Mouse (Mus musculus): ENCODE measurements around the gene Ifit3. TPM values are rescaled to one million over a fixed set of nuclear protein-coding genes. Genes with fewer than 3 reads are reported as not detected.
"Not testable (repeated sequence)": the region's sequence is repeated elsewhere in the genome, so short reads cannot be mapped to it uniquely, and the experiment has no call there.

Ifit3 gene
- total RNA-seq, 2 experiments from 2014 or later = 4.0 to 4.5 TPM

DNA sequence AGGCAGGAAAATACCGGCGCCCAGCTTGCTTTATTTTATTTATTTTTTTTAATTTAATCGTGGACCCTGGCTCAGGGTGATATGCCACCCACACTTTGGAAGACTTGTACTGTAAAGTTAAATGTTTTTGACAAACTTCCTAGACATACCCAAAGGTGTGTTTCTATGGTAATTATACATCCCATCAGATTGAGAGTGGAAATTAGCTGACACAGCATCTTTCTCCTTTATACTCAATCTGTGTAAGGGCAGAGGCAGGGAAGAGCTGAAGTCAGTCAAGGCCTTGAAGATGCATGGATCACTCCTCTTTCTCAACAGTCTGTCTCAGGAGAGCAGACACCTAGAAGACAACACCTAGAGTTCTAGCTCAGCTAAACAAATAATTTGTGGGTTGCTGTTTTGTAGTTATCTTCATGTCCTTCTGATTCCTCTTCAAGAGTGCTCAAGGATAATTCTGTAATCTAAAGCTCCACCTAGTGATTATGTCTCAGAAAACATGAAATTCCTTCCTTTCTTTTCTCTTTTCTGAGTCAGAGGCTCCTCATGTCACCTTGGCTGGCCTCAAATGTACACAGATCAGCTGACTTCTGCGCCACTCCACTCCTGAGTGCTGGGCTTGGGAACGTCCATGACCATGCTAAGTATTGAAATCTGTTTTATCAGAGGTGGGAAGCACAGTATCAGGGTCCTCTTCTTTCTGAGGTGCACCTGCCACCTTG, 2.6 kb downstream of the Ifit3 start:
- DNase-seq (ENCODE audit: low spot score in 2 of 2); intact Hi-C loops (cut with DNase I): not testable (repeated sequence)

DNA sequence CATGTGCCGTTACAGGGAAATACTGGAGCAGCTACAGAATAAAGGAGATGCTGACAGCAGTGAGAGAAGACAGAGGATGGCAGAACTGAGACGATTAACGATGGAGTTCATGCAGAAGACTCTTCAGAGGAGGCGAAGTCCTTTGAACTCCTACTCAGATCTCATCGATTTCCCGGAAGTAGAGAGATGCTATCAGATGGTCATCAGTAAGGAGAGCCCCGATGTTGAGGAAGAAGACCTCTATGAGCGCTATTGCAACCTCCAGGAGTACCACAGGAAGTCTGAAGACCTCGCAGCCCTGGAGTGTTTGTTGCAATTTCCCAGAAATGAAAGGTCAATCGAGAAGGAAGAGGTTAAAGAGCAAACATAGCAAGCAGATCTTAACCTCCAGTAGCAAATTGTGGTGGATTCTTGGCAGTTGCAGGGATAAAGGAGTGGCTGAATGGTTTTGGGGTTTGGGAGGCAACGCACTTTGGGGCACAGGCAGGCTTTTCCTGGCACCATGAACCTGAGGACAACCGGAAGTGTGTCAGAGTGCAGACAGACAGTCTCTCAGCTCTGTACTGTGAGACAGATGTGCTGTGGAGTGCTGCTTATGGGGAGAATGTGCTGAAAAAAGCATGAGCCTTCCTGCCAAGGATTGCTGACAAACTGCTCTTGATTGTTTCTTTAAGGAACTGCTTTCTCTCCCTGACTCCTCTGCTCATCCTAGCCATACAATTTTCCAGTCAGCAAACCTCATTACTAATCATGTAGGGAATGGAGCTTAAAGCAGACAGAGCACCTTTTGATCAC, 4.8 kb downstream of the Ifit3 start:
- intact Hi-C loops (cut with DNase I); DNase-seq (ENCODE audit: low spot score in 2 of 2): not testable (repeated sequence)

DNA sequence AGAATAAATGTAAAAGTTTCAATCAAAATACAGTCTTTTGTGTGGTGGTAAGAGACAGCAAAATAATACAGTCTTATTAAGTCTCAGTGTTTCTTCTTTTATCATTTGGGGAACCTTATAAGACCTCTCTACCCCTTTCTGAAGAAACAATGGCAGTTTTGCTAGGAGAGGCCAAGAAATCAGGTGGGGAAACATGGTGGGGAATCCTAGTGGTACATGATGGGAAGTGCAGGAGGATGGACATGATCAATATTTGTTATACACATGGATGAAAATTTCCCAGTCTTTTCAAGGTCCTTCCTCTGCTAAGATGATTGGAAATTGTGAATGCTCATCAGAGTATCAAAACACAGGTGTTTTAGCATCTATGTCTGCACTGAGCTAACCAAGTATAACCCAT, 5.6 kb downstream of the Ifit3 start:
- DNase-seq (ENCODE audit: low spot score in 2 of 2) = no peak
- intact Hi-C loops (cut with DNase I) = no loop called here

DNA sequence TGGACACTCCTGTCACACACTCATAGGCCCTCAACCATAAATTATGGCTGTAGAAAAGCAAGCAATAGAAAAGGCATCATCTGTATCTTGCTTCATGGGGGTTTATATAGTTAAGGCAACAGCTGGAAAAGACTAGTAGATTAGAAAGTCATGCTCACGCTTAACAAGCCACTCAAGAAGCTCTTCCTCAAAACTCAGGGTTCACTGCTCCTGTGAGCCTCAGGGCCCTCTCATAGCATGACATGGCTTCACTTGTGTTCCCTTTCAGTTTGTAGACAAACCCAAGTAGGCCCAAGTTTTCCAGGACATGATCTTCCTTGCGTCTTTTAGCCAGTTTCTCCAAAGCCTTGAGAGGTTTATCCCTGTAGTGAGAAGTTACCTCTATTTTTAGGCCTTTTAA, 10.1 kb downstream of the Ifit3 start:
- intact Hi-C loops (cut with DNase I) = no loop called here
- no peak for DNase-seq (ENCODE audit: low spot score in 2 of 2)

DNA sequence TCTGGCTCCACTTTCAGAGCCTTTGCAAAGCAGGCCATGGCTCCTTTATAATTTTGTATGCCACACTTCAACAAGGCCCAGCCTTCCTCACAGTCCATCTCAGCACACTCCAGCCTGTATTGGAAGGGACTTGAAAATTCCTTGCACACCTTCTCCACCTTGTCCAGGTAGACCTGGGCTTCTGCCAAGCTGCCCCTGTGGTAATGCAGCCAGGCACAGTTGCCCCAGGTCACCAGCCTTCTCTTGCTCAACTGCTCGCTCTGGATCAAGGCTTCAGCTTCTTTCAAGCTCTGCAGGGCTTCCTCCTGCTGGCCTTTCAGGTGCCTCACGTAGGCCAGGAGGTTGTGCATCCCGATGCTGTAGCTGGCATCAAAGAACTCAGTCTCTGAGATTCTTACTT, 11.2 kb downstream of the Ifit3 start:
- intact Hi-C loops (cut with DNase I); DNase-seq (ENCODE audit: low spot score in 2 of 2): not testable (repeated sequence)

DNA sequence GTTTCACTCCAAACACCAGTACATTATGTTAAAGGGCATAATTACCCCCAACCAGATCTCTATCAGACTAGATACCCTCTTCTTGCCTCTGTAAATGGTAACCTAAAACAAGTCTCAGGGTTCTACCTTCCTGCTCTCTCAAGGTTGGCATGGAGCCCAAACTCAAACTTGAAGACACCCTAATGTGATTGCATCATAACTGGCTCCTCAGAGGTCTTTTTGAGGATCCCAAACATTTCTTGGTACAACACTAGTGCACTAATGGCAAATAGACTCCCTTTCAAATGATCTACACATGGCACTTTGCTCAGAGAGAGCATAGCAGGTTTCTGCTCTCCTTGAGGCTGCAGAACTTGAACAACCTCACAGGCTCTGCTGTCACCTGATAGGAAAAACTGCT, 13.5 kb downstream of the Ifit3 start:
- intact Hi-C loops (cut with DNase I) = no loop called here
- DNase-seq (ENCODE audit: low spot score in 2 of 2) = no peak

DNA sequence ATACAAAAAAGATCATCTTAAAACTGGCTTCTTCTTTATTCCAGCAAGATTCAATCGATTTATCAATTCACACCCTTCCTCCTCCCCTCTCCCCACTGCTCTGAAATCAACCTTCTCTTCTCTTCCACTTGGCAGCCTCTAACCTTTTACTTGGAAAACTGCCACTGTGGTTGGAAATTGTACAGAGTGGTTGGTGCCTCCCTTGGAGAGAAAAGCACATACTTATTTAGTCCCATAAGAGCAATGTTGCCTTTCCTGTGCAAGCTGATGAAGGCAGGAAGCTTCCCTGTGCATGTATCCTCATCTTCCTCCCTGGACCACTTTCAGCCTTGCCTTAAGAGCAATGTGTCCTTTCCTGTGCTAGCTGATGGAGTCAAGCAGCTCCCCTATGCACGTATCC, 15.0 kb downstream of the Ifit3 start:
- no peak for DNase-seq (ENCODE audit: low spot score in 2 of 2)

DNA sequence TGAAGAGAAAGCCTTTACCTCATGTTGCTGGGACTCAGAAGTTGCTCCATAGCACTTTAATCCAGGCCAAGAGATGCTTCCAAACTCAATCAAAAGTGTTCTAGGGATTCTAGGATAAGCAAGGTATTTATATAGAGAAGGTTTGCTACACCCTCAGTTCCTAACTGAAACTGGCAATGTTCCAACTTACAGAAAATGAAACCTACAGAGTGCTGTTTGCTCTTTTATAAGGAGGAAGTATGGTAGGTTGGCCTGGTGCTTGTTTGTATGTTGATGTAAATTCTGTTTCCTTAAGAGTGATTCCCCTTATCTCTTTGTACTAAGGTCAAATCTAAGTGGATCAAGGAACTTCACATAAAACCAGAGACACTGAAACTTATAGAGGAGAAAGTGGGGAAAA, 15.9 kb downstream of the Ifit3 start:
- intact Hi-C loops (cut with DNase I); DNase-seq (ENCODE audit: low spot score in 2 of 2): not testable (repeated sequence)

More for the DNA sequence above, 15.0 kb downstream of the Ifit3 start:
- intact Hi-C loops (cut with DNase I) = no loop called here

DNA sequence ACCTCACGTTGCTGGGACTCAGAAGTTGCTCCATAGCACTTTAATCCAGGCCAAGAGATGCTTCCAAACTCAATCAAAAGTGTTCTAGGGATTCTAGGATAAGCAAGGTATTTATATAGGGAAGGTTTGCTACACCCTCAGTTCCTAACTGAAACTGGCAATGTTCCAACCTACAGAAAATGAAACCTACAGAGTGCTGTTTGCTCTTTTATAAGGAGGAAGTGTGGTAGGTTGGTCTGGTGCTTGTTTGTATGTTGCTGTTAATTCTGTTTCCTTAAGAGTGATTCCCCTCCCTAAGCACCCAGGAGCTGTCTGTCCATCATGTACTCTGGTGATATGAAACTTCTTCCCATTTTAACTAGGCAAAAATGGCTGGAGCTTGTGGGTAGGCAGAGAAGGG, 18.6 kb downstream of the Ifit3 start, which contains the start of gene Ifit1bl1:
Gene Ifit1bl1, minus strand, starts transcription at position 69 of the 400 bp plus-strand sequence.
- DNase-seq (ENCODE audit: low spot score in 2 of 2); intact Hi-C loops (cut with DNase I): not testable (repeated sequence)

DNA sequence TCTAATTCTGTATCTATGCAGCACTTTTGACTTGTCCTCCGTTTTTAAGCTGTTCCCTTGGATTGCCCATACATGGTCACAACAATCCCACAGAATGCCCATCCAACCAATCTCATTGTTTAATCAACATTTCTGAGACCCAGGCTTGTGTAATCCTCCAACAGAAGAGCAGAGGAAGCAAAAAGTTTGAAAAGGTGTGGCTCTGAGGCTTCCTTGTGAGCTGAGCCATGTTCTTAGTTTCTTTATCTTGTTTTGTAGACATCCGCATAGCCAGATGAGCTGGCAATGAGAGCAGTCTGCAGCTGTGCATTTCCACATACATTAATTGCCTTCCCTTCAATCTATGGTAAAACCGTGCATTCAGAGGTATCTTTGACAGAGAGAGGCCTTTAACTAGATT, 22.1 kb downstream of the Ifit3 start:
- intact Hi-C loops (cut with DNase I) = no loop called here

DNA sequence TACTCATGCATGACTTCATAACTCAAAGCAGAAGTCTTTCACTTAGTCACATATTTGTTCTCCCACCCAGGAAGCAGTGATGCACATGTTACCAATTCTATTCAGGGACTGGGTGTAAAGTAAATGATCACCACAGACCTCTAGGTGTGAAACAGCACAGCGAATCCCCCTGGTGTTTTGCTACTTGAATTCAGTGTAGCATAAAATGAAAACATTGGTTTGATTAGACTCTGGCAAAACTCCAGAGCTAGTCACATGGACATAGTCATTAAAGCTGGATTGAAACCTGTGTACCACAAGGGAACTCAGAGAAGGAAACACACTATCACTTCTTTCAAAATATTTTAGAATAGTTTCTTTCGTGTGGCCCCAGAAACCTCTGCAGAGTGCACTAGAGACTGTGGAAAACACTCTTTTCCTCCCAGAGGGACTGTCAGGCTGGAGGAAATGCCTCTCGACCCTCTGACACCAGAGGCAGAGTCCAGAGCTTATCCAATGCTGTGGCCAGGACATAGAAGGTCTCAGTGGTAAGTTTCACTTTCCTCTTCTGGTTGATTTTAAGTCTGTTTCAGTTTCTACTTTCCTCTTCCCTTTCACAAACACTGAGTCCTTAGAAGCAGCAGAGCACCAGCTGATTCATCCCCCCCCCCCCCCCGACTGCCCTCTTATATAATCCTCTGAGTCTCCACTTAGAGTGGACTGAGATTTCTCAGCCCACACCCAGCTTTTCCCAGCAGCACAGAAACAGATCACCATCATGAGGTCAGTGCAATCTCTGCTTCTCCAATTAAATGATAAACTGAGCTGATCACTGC, 24.1 kb downstream of the Ifit3 start, which contains the start of gene Ifit3b:
Gene Ifit3b, plus strand, starts transcription at position 734 of the 815 bp plus-strand sequence.
- DNase-seq (ENCODE audit: low spot score in 2 of 2); intact Hi-C loops (cut with DNase I): not testable (repeated sequence)

More for the DNA sequence above, 22.1 kb downstream of the Ifit3 start:
- no peak for DNase-seq (ENCODE audit: low spot score in 2 of 2)

DNA sequence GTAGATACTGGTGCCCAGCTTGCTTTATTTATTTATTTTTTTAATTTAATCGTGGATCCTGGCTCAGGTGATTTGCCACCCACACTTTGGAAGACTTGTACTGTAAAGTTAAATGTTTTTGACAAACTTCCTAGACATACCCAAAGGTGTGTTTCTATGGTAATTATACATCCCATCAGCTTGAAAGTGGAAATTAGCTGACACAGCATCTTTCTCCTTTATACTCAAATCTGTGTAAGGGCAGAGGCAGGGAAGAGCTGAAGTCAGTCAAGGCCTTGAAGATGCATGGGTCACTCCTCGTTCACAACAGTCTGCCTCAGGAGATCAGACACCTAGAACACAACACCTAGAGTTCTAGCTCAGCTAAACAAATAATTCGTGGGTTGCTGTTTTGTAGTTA, 26.8 kb downstream of the Ifit3 start:
- intact Hi-C loops (cut with DNase I) = not testable (repeated sequence)

DNA sequence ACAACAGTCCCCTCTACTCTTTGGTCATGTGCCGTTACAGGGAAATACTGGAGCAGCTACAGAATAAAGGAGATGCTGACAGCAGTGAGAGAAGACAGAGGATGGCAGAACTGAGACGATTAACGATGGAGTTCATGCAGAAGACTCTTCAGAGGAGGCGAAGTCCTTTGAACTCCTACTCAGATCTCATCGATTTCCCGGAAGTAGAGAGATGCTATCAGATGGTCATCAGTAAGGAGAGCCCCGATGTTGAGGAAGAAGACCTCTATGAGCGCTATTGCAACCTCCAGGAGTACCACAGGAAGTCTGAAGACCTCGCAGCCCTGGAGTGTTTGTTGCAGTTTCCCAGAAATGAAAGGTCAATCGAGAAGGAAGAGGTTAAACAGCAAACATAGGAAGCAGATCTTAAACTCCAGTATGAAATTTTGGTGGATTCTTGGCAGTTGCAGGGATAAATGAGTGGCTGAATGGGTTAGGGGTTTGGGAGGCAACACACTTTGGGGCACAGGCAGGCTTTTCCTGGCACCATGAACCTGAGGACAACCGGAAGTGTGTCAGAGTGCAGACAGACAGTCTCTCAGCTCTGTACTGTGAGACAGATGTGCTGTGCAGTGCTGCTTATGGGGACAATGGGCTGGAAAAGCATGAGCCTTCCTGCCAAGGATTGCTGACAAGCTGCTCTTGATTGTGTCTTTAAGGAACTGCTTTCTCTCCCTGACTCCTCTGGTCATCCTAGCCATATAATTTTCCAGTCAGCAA, 29.1 kb downstream of the Ifit3 start:
- DNase-seq (ENCODE audit: low spot score in 2 of 2); intact Hi-C loops (cut with DNase I): not testable (repeated sequence)

More for the DNA sequence above, 26.8 kb downstream of the Ifit3 start:
- DNase-seq (ENCODE audit: low spot score in 2 of 2) = not testable (repeated sequence)

DNA sequence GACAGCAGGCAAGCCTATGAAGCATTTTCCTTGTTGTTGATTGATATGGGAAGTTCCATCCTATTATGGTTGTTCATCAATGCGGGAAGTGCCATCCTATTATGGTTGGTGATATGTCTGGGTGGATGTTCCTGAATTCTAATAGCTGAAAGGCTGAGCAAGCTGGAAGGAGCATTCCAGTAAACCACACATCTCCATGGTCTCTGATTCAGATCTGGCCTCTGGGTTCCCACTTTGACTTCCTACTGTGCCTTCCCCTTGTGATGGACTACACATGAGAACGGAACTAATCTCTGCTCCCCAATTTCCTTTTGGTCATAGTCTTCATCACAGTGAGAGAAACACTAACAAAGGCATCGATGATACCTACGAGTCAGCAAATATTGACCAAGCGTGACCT, 37.5 kb downstream of the Ifit3 start:
- intact Hi-C loops (cut with DNase I) = no loop called here
- DNase-seq (ENCODE audit: low spot score in 2 of 2) = no peak

DNA sequence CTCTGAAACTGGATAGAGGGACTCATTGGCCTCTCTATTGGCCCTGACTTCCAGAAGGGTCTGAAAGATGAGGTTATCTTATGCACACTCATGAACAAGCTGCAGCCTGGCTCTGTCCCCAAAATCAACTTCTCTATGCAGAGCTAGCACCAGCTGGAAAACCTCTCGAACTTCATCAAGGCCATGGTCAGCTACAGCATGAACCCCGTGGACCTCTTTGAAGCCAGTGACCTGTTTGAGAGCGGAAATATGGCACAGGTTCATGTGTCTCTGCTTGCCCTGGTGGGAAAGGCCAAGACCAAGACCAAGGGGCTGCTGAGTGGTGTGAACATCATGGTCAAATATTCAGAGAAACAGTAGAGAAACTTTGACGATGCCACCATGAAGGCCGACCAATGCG, 40.5 kb downstream of the Ifit3 start:
- DNase-seq (ENCODE audit: low spot score in 2 of 2) = no peak
- intact Hi-C loops (cut with DNase I) = no loop called here

DNA sequence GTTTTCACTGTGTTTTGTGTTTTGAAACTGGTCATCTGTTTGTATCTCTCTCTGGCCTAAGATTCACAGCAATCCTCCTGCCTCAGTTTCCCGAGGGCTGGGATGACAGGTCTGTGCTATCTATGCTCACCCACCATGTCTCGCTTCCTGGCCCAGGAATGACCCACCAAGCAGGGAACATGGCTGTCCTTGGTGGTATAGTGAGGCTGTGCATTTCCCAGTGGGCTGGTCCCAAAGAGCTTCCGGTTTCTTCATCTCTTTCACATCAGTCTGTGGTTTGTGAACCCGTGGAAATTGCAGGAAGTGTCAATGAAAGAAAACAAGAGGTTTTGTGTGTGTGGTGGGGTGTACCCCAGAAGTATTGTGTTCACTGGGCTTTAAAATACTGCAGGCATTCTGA, 41.3 kb downstream of the Ifit3 start:
- intact Hi-C loops (cut with DNase I) = no loop called here
- DNase-seq (ENCODE audit: low spot score in 2 of 2) = no peak

DNA sequence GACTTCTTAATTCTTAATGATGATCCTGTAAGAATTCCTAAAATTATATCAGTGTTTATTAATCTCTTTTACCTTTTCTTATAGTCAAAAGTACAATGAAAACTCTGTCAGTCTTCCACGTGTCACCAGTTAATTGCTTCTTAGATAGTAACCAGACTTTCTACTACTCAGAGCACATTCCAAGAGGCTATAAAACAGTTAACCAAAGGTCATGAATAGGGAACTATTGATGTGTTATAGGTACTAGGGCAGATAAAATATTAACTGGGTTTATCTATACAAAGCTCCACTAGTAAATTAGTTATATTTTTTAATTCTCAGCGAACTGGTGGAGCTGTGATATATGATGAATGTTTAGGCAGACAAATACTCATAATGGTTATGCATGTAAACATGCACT, 44.2 kb downstream of the Ifit3 start:
- intact Hi-C loops (cut with DNase I) = no loop called here

DNA sequence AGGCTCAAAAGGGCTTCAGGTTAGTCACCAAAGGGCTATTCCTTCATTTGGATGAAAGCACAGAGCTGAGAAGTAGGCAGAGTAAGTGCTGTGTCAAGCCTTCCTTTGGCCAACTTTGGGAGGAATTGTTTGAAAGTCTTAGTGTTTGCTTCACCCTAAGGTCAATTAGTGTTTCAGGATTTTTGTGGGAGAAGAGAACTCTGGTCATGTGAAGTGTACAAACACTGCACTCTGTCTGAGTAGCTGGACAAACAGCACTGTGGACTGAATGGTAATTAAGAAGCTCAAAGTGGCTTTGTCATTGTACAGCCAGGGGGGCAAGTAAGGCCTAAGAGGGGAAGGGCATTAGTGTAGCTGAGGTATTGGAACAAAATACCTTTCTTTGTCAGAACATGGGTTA, 48.2 kb downstream of the Ifit3 start:
- no peak for DNase-seq (ENCODE audit: low spot score in 2 of 2)
- intact Hi-C loops (cut with DNase I) = loop anchor here (10.0 kb wide), 1 partner anchor 387 kb away; no protein-coding TSS in a partner anchor

More for the DNA sequence above, 44.2 kb downstream of the Ifit3 start:
- no peak for DNase-seq (ENCODE audit: low spot score in 2 of 2)

DNA sequence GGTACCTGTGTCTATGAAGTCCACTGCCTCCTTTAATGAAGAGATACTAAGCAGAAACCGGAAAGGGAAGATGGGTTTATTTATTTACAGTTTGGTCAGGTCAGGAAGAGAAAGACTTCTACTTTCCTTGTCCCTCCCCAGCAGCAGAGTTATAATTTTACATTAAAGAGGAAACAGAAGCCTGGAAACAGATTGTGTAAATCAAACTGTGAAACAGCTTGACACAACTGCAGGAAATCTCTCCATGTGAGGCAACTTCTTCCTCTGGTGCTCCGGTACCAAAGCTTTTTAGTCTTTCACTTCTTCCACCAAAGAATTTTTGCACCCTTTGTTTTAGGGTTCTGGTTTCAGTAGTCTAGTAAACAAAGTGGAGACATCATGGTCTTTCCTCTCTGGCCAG, 50.2 kb downstream of the Ifit3 start:
- intact Hi-C loops (cut with DNase I) = loop anchor here (10.0 kb wide), 1 partner anchor 389 kb away; no protein-coding TSS in a partner anchor
- DNase-seq (ENCODE audit: low spot score in 2 of 2) = no peak

All from left cerebral cortex, postnatal 36 days (tissue).